Mouse (Mus musculus) layer of hippocampus, postnatal 36 days (tissue): Measurements from ENCODE around the gene Mmrn1. TPM values are rescaled to one million over a fixed set of nuclear protein-coding genes. Genes with fewer than 3 reads are reported as not detected.
"Not testable (repeated sequence)": the region's sequence is repeated elsewhere in the genome, so short reads cannot be mapped to it uniquely, and the experiment has no call there.

ENCODE experiments used
- DNase-seq, 2 experiments: peaks; one replicate each; pipeline ENCODE4 v3.0.0; 2022
- total RNA-seq, 2 experiments: library from RNA; stranded (reverse); gene quantifications; 2 replicates each; pipeline ENCODE4 v1.2.3; 2021

Mmrn1 gene
- total RNA-seq, result not detected

DNA sequence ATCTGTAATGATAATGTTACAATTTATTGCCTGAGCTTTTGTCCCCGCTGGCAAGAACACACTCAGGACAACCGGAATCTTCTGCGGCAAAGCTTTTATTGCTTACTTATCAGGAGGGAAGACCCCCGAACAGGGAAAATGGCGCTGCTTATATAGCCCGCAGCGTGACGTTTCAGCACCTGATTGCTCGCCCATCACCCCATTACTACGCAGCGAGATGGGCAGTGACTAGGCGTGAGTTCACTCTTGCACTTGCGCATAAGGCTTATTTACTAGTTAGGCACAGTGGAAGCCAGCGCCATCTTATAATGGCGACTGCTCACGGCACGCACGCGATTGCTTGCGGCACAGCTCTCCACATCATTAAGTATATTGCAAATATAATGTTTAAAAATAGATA, at the start of gene Mmrn1:
TSS of gene Mmrn1 (plus strand) at position 301 of the 400 bp plus-strand sequence.
- DNase-seq, result not testable (repeated sequence)

DNA sequence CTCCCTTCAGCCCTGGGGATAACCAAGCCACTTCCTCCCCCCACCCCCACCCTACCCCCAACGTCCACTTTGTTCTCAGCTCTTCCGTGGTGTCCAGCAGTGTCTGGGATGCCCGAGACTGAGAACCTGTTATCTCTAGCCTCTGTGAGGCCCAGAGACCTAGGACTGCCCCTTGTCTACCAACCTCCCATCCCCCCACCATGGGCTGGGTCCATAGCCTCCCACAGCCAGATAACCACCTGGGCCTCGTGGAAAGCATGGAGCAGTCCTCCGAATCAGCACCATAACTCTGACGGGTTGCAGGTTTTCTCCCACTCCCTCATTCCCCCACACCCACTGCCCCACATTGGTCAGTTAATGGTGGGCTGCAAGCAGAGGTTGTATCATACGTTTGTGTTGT, 44.4 kb upstream of the Mmrn1 start:
- no peak for DNase-seq

DNA sequence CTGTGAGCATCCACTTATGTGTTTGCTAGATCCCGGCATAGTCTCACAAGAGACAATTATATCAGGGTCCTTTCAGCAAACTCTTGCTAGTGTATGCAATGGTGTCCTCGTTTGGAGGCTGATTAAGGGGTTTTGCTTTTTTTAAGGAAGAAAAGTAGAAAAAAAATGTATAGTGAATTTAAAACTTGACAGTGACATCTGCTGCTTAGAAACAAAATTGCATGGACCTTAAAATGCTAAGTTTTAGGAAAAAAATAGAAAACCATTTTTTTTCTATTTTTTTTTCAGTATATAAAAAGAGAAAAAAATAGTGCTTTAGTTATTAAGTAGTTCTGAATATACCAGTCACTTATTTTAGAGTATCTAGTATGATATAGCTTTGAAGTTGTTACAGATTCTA, 43.2 kb upstream of the Mmrn1 start:
- DNase-seq, result no peak

DNA sequence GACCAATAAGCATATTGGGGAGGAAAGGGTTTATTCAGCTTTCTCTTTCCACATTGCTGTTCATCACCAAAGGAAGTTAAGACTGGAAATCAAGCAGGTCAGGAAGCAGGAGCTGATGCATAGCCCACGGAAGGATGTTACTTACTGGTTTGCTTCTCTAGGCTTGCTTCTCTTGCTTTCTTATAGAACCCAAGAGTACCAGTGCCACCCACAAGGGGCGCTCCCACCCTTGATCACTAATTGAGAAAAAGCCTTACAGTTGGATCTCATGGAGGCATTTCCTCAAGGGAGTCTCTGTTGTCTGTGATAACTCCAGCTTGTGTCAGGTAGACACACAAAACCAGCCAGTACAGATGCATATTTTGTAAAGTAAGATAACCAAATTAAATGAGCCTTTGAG, 17.5 kb upstream of the Mmrn1 start:
- no peak for DNase-seq

DNA sequence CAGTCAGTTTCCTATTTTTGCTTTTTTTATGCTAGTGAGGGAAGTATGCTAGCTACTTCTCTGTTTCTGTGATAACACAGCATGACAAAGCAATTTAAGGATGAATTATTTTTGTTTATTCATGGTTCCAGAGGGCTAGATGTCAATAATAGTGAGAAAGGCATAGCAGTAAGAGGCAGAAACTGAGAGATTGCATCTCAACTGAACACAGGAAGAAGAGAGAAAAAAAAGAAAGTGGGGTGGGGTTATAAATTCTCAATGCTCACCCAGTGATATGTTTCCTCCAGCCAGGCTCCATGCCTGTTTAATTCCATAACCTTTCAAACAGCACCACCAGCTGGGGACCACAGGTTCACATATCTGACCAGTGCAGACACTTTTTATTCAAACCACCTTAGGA, 6.6 kb downstream of the Mmrn1 start:
- DNase-seq, result peak in 1 of 2 experiments; percentile 4

DNA sequence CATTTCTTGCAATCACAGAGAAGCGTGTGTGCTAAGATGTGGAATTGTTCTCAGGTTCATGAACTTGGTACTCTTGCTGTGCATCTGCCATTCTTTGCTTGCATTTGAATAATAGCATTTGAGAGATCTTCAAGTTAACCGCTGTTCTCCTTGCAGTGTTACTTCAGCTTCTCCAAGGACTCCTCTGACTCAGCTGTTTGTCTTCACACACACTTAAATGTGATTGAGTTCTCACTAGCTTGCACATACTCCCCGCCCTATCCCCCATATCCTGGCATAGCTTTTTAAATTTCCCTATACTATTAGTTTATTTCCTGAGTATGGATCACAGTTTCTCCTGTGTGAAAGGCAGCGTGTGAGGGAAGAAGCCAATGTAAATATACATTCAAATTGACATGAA, 10.1 kb downstream of the Mmrn1 start:
- DNase-seq, result no peak

DNA sequence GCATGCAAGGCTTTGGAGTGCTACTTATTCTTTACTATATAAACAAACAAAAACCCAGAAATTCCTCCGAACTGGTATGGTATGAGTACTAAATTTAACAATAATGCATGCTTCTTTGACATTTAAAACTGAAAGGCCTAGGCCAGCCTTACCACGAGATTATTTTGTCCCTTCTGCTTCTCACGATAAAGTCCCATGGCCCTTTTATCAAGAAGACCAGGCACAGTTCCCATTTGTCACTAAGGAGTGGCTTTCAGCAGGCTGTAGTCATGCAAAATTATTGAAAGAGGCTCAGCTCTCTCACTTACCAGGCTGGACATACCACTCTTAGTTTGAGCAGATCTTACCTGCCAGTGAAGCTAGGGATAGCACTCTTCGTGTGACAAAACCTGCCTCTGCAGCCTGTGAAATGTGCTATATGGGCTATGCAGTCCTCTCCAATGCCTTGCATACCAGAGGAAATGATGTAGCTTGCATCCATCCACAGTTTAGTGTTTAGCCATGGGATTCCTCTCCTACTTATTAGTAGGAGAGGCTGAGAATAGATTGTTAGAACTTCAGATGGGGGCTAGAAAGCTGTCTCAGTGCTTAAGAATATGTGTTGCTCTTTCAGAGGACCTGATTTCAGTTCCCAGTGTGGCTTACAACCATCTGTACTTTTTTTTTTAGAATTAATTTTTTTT, 10.8 kb downstream of the Mmrn1 start:
- no peak for DNase-seq

DNA sequence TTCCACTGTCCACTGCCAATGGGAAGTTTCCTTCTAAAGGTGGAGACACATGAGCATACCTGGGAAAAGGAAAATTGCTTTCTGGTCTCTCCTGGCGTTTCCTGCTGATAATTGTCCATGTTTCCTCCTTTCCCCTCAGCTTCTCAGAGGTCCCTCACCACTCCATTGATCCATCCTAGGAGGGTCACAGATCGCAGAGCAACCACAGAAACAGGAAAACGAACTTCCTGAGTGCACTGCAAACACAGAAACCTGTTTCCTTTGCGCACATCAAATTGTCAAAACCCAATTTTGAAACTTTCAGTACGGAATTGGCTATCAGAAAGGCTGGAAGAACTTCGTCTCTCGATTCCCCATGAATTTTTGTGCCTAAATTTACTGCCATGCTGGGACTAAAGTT, 19.4 kb downstream of the Mmrn1 start:
- DNase-seq, result no peak

DNA sequence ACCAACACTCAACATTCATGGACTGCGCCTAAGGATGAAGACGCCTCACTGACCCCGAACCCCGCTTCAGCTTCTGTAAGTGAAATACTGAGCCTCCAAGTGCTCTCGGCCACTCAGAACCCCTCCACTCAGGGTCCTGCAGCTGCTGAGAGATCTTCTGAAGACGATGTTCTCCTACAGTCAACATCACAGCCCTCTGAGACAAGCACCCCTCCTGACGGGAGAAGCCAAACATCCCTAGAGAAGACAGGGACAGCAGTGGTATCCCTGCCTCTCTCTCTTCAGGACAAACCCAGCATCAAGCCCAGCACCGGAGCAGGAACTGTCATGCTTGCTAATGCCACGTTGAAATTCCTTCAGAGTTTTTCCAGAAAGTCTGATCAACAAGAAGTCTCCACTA, 19.8 kb downstream of the Mmrn1 start:
- no peak for DNase-seq

DNA sequence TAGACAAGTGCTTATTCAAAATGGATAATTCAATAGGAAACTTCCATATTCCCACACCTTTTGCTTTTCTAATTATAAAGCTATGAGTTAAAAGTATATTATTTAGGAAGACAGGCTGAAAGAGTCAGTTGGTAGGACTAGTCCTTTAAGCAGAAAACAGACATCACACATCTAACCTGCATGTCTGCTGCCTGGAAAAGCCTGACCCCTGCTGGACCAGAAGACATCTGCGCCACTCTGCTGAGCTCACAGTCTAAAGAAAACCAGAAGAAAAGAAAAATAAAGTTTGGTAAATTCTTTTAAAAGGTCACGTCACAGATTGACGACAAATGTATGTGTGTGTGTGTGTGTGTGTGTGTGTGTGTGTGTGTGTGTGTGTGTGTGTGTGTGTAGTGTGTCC, 25.6 kb downstream of the Mmrn1 start:
- DNase-seq, result peak in 1 of 2 experiments; percentile 6

DNA sequence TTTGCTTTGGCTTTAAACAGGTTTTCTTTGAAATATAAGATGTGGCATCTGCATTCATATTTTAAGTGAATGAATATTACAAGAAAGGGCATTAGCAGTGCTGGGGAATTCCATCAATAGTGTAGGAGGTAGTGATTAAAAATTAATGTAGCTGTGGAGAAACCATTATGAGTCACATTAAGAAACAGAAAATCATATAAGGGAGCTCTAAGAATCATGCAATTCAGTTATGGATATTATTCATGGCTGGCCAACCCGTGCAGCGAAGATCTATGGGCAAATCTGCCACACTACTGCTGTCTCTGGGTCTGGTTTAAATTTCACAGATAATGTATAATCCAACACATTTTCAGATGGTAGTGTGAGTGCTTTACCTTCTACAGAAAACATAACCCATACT, 36.5 kb downstream of the Mmrn1 start:
- DNase-seq, result no peak

DNA sequence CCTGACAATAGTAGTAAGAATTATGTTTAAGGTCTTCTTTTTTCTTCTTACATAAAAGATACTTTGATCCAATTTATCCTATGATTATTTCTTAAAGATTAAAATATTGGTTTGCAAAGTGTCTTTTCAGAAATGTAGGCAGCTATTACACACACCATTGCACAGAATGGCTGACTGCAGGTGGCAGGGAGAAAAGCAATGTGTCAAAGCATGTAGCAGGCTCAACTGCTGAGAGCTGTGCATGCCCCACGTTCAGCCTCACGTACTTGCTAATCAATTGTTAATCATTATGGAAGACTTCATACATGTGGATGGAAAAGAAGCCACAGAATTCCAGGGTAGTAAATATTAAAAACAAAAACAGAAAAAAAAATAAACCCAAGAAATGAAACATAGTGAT, 37.1 kb downstream of the Mmrn1 start:
- DNase-seq, result no peak

DNA sequence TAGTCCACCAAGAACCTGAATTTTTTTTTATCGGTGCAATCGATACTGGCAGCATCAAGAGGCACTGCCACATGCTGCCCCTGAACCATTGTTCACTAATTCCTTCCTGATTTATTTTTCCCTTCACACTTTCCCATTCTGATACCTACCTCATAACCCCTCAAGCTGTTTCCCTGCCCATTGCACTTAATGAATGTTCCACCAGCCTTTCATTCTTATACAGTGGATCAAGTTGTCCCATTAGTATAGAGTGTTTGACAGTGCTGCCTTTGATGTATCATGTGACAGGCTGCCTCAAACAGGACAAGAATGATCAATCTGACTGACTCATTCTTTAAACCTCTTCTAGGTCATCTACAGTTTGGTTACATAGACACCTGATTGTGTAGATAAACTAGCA, 37.9 kb downstream of the Mmrn1 start:
- DNase-seq, result no peak

DNA sequence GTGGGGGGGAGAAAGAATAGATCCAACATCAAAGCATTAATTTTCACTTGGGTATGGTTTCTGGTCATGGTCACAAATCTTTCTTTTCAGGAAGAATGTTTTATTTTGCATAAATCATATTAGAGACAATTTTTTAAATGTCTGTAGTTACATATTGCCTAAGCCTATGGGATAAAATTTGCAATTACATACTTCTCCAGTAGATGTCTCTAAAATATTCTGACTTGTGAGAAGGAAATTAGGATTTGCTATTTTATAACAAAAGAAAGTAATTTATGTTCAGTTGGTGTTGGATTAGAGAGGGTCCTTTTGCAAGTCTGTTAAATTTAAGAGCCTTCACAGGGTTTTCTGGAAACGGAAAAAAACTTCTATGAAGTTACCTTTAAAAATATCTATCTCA, 39.0 kb downstream of the Mmrn1 start:
- DNase-seq, result no peak

DNA sequence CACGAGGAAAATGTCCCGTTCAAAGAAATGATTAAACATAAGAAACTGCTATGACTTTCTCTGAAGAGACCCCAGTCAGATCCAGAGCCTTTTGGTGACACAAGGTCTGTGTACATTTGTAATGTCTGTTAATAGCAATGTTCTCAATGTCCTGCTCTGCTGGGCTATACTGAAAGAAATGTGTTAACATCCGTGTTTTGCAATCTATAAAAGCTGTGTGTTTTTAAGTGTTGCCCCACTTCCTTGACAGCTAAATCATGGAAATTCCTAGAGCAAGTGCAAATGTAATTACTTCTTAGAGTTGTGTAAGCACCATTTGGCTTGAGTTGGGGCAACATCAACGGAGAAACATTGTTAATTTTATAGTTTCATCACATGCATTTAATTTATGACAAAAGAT, 42.2 kb downstream of the Mmrn1 start:
- DNase-seq, result no peak

DNA sequence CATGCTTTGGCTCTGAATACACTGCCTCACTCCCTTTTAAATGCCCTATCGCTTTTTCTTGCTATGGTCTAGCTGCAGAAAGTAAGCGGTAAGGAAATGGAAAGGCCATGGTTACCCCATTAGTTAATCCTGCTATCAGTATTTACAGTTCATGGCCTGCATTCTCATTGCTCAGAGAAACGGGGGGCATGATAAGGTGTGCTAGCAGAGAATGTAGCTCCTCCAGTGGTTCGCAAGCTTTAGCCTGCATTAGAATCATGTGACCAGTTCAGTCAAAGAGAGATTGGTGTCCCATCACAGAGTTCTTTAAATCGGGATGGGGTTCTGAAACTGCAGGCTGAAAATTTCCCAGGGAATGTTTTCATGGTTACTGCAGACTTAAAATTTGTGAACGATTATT, 44.6 kb downstream of the Mmrn1 start:
- no peak for DNase-seq

DNA sequence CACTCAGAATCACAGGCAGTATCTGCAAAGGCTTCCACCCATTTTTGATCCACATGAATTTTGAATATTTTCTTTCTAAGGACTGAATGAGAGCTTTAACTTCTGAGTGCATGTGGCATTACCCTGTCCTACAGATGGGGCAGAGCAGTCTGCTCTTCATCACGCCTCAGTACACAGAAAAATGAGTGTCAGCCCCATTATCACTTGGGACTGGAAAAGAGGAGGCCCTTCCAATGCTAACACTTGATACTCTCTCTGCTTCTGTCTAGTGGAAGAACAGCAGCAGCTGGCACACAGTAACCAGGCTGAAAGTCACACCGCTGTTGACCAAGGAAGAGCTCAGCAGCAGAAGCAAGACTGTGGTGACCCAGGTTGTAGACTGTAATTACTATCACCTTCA, 46.0 kb downstream of the Mmrn1 start:
- no peak for DNase-seq

DNA sequence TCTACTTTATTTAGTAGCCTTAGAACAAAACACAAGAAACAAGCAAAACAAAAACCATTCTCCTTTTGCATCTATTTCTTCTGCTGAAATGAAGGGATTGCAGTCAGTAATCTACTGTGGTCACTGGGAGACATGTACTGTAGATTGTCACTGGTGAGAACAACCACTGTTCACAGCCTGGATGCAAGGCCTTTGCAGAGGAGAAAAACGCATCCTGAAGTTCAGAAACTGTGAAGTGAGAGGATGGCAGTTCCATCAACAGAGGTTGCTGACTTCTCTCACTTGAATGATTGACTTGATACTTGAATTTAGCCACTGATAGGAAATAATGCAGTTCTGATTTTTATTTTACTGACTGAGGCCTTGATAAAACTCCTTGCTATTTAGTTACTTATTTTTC, 53.8 kb downstream of the Mmrn1 start:
- no peak for DNase-seq

DNA sequence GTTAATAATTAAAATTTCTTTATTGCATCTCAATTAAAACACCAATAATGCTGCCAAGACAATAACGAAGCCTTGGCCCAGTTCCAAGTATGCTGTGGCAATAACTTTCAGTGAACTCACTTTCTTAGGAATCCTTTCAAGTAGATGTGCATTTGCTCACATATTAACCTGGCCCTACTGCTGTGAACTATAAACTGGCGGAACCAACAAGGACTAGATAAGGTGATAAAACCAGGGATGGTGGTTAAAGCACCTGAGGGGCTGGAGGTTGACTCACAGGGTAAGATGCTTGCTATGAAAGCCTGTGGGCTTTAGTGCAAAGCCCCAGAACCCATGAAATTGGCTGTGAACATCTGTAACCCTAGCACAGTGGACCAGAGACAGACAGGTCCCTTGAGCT, 54.3 kb downstream of the Mmrn1 start:
- DNase-seq, result no peak

DNA sequence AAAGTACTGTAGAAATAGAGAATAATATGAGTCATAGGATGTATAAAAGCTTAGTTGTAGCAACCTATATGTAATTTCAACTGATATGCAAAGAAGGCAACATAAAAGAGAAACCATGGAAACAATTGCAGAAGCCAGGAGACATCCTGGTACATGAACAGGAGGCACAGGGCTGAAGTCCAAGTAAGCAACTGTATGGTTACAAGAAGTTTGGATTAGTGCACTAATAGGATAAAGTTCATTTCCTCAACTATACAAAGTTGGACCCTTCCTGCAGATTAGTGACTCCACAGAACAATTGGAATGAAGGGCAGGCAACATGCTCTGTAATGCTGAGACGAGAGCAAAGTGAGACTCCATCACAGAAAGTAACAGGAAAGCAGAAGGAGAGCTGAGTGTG, 59.6 kb downstream of the Mmrn1 start:
- DNase-seq, result no peak

DNA sequence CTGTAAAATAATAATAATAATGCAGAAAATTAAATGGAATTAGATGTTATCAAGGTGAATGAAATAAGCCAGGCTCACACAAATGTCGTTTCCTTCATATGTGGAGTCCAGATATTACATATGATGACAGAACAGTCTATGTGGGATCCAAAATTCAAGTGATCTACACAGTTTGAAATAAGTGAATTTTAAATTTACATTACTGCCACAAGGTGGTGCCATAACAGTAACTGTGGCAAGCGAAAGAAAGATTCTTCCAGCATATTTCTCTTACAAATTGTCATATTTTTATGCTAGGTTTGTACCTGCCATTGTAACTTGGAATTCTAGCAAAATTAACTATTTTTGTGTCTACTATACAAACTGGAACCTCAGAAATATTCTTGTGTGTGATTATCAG, 61.1 kb downstream of the Mmrn1 start:
- no peak for DNase-seq

DNA sequence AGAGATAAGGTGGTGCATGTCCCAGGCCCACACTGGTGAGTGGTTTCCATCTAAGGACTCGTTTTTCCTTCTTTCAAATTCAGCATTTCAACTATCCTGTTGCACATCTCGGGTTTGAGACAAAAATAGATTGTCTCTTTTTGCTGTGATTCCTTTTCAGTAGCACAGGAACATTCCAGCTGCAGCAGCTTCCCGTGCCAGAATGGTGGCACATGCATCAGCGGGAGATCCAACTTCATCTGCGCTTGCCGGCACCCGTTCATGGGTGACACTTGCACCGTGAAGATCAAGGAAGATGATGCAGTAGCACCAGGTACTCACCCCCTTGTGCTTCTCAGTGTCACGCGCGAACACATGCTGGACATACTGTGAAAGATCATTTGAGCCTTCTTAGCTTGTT, 62.1 kb downstream of the Mmrn1 start:
- no peak for DNase-seq

DNA sequence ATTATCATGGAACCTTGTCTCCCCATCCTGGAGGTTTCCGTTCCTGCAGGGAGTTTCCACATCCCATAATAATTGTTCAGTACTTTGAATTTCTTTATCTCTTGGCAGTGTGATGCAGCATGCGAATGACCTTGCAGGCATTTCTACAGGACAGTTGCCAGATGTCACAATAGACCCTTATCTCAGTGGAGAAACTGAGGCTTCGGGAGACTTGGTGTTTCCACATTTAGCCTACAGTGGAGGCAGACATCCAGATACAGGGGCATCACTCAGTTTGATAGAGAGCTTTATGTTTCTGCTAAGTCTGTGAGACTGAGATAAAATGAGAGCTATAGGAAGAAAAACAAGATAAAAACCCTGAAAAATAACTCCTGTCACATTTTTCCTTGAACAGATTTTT, 63.0 kb downstream of the Mmrn1 start:
- DNase-seq, result no peak

DNA sequence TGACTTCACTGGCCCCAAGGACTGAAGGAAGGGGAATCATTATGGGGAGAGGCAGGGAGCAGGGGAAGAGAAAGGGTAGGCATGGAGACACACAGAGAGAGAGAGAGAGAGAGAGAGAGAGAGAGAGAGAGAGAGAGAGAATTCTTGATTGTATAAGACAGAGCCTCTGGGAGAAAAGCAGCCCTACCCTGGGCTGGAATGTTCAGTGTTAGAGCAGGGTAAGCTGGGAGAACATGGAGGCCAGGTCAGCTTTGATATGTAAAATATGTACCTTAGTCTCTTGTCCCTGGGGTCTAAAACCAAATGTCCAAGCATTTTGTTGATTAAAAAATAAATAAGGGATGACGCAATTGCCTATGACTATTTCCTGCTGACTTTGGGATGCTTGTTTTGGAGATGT, 67.6 kb downstream of the Mmrn1 start:
- no peak for DNase-seq

DNA sequence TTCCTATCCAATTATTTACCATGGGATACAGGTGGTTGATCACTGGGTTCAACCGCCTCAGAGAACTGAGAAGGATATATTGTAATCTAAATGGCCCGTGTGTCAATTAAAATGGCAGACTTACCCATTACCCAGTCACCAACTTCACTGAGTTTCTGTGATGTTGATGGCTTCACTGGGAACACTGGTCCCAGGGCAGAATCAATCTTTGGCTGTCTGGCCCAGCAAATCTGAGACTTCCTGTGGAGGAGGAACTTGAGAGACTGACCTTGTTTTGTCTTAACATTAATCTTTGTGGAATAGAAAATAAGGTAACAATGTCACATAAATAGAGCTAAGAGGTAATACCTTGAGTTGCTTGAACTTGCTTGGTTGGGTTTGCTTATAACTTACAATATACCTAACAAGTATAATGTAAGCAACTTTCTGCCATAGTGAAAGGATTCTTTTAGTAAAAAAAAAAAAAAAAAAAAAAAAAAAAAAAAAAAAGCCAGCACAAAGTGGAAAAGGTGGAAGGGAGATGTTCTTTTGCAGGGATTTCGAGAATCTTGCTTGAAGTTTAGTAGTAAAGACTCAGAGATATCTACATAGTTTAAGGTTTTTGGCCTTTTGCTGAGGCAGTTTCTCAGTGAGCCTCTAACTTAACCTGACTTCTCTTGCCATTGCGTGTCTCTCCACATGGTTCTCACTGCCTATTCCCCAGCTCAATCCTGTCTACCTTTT, 68.8 kb downstream of the Mmrn1 start:
- no peak for DNase-seq
